Mouse (Mus musculus): ENCODE measurements at regions not wholly inside any gene's neighbourhood (a gene's known extent, or its start where the extent isn't known, plus 50 kb on each side); places are given as distances from the start of the nearest gene placed in this dataset.

DNA sequence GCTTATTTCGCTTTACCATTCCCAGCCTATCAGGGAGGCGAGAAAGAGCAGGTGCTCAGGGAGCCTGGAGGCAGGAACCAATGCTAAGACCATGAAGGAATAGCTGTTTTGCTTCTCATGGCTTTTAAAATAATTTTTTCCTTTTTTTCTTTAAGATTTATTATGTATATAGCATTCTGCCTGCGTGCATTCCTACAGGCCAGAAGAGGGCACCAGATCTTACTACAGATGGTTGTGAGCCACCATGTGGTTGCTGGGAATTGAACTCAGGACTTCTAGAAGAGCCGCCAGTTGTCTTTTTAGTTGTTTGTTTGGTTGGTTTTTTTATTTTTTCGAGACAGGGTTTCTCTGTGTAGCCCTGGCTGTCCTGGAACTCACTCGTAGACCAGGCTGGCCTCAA is 113.6 kb upstream of the Armc2 start:
- Histone ChIP-seq H3K4me1 (no peaks in the 10 kb centered on the region), H3K4me2 (replicated peaks) (no peak overlapping the region), H3K36me3 (no peaks in the 10 kb centered on the region), H3K27ac (no peak overlapping the region), H3K9me3 (replicated peaks) (no peaks in the 10 kb centered on the region), H3K9ac (no peak overlapping the region), H3K27me3 (no peaks in the 10 kb centered on the region), H3K4me3 (no peak overlapping the region)
- WGBS: 93% methylated on average over 6 of the region's 6 CpGs
- ATAC-seq (ENCODE audit: low FRiP score): no peak

DNA sequence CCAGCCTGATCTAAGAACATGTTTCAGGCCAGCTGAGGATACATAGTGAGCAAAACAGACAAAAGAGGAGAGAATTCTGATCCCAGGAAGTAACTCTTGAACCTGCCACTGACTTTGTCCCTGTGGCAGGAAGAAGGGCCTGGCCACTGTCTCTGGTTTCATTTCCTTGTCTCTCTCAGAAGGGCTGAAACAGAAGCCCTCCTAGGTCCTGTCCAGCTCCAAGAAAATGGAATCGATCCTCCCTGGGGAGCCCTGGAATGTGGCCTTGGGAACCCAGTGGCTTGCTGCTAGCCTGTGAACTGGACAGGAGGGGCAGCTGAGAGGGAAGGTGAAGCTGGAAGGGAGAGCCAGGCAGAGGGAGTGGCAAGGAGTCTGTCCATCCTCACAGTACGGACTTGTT is 113.1 kb upstream of the Armc2 start:
- no peak overlapping the region for H3K9ac ChIP-seq
- ATAC-seq (ENCODE audit: low FRiP score): no peak
- H3K4me2 ChIP-seq (replicated peaks): no peak overlapping the region
- H3K4me1 ChIP-seq: no peaks in the 10 kb centered on the region
- 55% methylated on average over 2 of the region's 2 CpGs for WGBS
- H3K36me3 ChIP-seq: no peaks in the 10 kb centered on the region
- H3K9me3 ChIP-seq (replicated peaks): no peaks in the 10 kb centered on the region
- H3K4me3 ChIP-seq: no peak overlapping the region
- H3K27ac ChIP-seq: no peak overlapping the region
- no peaks in the 10 kb centered on the region for H3K27me3 ChIP-seq

DNA sequence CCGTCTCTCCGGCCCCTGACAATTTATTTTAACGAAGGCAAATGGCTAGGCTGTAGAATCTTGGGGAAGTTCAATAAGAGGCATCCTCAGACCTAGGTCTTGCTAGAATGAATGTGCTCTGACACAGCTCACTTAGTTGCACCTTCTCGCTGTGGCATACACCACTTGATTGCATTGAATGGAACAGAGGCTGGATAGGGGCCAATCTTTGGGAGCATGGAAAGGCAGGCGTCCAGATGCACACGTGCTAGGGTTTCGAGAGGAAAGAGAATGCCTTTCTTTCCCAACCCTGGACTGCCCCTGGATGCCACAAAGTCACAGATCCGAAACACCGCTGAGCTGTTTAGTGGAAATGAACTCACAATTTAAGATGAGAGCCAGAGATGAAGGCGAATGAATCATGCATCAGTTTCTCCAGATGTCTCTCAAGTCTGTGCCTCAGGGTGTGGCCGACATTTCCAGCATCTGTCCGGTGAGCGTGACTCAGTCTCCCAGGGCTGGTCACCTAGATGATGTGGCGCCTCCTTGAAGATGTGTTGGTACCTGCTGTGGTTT is 109.7 kb upstream of the Armc2 start:
- no peaks in the 10 kb centered on the region for H3K27me3 ChIP-seq
- ATAC-seq (ENCODE audit: low FRiP score): no peak
- H3K9ac ChIP-seq: no peak overlapping the region
- no peaks in the 10 kb centered on the region for H3K9me3 ChIP-seq (replicated peaks)
- no peaks in the 10 kb centered on the region for H3K4me1 ChIP-seq
- no peaks in the 10 kb centered on the region for H3K36me3 ChIP-seq
- no peak overlapping the region for H3K4me2 ChIP-seq (replicated peaks)
- H3K4me3 ChIP-seq: no peak overlapping the region
- 90% methylated on average over 14 of the region's 14 CpGs for WGBS
- no peak overlapping the region for H3K27ac ChIP-seq

DNA sequence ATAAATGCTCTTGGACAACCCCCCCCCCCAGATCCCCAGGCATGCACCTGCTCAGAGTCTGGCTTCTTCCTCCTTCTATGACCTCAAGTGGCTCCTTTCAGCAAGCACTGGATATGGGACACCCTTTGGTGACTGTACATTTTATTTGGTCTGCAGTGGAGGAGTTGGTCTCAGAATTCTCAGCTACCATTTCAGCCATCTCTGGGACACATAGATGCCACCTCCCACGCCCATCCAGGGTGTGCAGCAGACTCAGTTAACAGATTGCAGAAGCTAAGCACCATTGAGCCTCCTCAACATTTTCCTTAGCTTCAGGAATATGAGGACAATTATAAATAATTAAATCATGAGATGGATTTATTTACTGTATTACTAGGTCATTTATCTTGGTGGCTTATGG is 108.6 kb upstream of the Armc2 start:
- H3K4me3 ChIP-seq: no peak overlapping the region
- H3K4me2 ChIP-seq (replicated peaks): no peak overlapping the region
- H3K27ac ChIP-seq: no peak overlapping the region
- H3K27me3 ChIP-seq: no peaks in the 10 kb centered on the region
- no peaks in the 10 kb centered on the region for H3K36me3 ChIP-seq
- no peak for ATAC-seq (ENCODE audit: low FRiP score)
- WGBS: 76% methylated on average over 1 of the region's 1 CpGs
- no peaks in the 10 kb centered on the region for H3K4me1 ChIP-seq
- H3K9me3 ChIP-seq (replicated peaks): no peaks in the 10 kb centered on the region
- no peak overlapping the region for H3K9ac ChIP-seq

DNA sequence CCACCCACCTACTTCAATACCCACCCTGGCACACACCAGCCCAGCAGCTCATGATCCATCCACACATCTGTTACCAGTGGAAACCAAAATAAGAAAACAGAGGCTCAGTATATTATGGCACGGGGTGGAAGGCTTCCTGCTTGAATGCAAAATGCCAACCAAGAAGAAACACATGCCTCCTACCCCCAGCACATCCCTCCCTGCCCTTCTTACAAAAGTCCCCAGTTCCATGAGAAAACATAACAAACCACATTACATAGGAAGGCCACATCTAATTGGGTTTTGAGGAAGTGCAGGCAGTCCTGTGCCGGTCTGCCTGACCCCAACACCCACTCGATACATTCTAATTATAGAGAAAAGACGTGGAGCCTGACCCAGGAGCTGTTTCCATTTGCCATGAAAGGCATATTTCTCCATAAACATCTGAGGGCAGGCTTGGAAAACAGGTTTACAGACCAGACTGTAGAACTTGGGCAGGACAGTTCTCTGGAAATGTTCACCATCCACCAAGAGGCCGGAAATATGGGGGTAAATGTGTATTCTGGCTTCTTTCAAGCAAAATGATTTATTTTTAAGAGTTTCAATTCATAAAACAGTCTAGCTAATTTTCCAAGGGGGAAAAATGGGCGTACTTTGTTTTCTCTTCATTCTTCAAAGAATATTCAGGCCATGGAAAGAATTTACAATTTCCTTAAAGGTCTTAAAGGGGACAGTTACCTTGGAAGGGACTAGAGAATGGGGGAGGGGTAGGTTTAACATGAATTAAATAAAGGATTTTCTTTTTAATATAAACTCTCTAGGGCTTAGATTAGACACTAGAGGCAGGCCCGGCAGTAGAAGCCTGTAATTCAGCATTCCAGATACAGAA is 104.8 kb upstream of the Armc2 start:
- Histone ChIP-seq H3K9me3 (replicated peaks) (no peaks in the 10 kb centered on the region), H3K27ac (no peak overlapping the region), H3K4me2 (replicated peaks) (no peak overlapping the region), H3K36me3 (no peaks in the 10 kb centered on the region), H3K4me1 (peaks cover 2% of the 10 kb centered on the region; the same call in 1 of the 2 replicates), H3K27me3 (no peaks in the 10 kb centered on the region), H3K9ac (no peak overlapping the region), H3K4me3 (no peak overlapping the region)
- ATAC-seq (ENCODE audit: low FRiP score): no peak
- WGBS: 74% methylated on average over 7 of the region's 7 CpGs

DNA sequence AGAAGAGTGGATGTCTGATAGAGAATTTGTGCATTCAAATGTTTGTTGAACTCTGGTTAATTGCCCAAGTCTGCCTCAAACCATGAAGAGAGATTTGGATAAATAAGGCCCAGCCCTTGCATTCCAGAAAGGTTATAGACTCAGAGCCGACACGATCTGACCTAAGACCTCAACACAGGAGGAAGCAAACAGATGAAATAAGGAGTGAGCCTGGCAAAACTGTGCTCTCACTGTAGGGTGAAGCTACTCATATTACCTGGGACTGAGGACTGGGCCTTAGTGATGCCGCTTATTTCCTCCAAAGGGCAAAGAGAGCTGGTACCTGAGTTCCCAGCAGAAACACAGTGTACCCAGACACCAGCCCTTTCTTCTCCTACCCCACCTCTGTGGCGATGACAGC is 103.7 kb upstream of the Armc2 start:
- no peaks in the 10 kb centered on the region for H3K9me3 ChIP-seq (replicated peaks)
- H3K4me3 ChIP-seq: no peak overlapping the region
- 68% methylated on average over 4 of the region's 4 CpGs for WGBS
- H3K27ac ChIP-seq: no peak overlapping the region
- H3K27me3 ChIP-seq: no peaks in the 10 kb centered on the region
- H3K9ac ChIP-seq: no peak overlapping the region
- no peak for ATAC-seq (ENCODE audit: low FRiP score)
- H3K4me1 ChIP-seq: peaks cover 2% of the 10 kb centered on the region; the same call in 1 of the 2 replicates
- H3K36me3 ChIP-seq: no peaks in the 10 kb centered on the region
- no peak overlapping the region for H3K4me2 ChIP-seq (replicated peaks)

DNA sequence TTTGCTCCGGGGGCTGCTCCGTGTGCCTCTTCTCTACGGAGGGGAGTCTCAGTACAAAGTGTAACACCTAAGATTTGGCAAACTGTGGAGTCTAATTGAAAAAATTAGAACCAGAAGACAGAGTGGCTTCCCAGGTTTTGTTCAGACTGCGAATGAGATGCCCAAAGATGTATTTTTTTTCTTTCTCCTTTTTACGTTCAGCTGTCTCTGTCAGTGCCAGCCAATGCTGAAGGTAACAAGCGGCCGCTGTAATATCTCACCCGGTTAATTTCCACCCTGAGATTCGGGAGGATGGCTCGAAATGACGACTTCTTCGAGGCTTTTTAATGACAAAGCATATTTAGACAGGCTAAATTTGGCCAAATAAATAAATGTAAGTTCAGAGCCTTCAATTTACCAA is 101.1 kb upstream of the Armc2 start:
- H3K27ac ChIP-seq: no peak overlapping the region
- WGBS: 80% methylated on average over 12 of the region's 12 CpGs
- ATAC-seq (ENCODE audit: low FRiP score): no peak
- H3K9ac ChIP-seq: no peak overlapping the region
- H3K9me3 ChIP-seq (replicated peaks): no peaks in the 10 kb centered on the region
- H3K4me2 ChIP-seq (replicated peaks): no peak overlapping the region
- H3K27me3 ChIP-seq: no peaks in the 10 kb centered on the region
- peaks cover 2% of the 10 kb centered on the region; the same call in 1 of the 2 replicates for H3K4me1 ChIP-seq
- no peak overlapping the region for H3K4me3 ChIP-seq
- no peaks in the 10 kb centered on the region for H3K36me3 ChIP-seq

DNA sequence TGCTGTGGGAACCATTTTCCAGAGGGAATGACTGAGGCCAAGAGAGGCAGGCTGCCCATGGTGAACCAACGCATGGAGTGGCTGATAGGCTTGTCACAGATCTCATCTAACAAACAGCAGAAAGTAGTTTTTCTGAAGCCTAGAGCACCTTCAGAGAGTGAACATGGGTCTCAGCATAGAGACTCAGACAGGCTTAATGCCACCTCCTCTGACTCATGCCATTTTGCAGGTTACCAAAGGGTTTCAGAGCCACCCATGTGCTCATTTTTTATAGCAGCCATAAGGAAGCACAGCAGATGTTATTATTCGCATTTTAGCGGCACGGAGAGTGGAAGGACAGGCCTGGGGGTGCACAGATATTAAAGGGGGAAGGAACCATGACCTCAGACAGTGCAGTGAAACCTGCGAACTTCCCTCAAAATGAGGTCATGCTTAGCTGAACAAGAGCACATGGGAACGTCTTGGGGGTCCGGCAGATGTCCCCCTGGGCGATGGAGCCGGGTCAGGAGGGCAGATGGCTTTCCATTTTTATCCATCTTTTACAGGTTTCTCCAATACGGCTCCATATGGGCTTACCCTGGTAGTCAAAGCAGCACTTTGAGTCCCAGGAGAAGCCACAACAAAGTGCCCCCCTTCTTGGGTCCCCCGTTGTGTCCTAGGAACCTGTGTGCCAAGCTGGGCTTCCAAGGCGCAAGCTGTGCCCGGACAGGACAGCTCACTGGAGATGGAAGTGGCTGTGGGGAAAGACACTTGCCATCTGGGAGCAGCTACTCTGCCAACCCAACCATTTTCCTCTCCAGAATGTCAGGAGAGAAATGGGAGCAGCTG is 100.3 kb upstream of the Armc2 start:
- Histone ChIP-seq H3K4me2 (replicated peaks) (no peak overlapping the region), H3K9ac (no peak overlapping the region), H3K36me3 (no peaks in the 10 kb centered on the region), H3K27me3 (no peaks in the 10 kb centered on the region), H3K9me3 (replicated peaks) (no peaks in the 10 kb centered on the region), H3K4me3 (no peak overlapping the region), H3K4me1 (peaks cover 2% of the 10 kb centered on the region; the same call in 1 of the 2 replicates), H3K27ac (no peak overlapping the region; the same call in 1 of the 2 replicates)
- ATAC-seq (ENCODE audit: low FRiP score): no peak
- WGBS: 78% methylated on average over 13 of the region's 13 CpGs

DNA sequence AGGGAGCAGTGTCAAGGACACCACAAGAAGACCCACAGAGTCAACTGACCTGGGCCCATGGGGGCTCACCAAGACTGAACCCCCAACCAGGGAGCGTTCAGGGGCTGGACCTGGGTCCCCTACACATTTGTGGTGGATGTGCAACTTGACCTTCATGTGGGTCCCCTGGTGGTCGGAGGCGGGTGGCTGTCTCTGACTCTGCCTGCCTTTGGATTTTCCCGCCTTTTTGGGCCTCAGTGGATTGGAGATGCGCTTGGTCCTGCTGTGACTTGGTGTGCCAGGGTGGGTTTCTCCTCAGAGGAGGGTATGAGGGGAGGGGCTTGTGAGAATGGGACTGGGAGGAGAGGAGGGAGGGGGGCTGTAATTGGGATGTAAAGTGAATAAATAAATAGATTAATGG is 99.3 kb upstream of the Armc2 start:
- Histone ChIP-seq H3K27me3 (no peaks in the 10 kb centered on the region), H3K27ac (no peak overlapping the region), H3K9me3 (replicated peaks) (0 out of 2 replicates have a peak, but pooled peaks cover 5% of the 10 kb centered on the region), H3K4me2 (replicated peaks) (no peak overlapping the region), H3K4me1 (peaks cover 2% of the 10 kb centered on the region; the same call in 1 of the 2 replicates), H3K9ac (no peak overlapping the region), H3K4me3 (no peak overlapping the region), H3K36me3 (no peaks in the 10 kb centered on the region)
- no peak for ATAC-seq (ENCODE audit: low FRiP score)
- WGBS: 92% methylated on average over 5 of the region's 5 CpGs

DNA sequence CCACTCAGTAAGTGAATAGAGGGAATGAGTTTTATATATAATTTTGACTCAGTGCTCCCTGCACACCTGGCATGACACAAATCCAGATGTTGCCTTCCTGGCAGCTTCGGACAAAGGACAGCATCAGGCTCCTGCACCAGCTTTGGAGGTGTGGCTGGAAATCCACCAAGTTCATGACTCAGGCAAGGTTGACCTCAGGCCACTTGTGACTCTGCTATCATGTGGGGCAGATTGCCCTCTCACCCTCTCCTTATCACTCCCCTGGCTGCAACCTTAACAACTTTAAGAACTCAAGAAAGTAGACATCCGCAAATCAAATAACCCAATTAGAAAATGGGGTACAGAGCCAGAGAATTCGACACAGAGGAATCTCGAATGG is 97.7 kb upstream of the Armc2 start:
- no peaks in the 10 kb centered on the region for H3K27me3 ChIP-seq
- no peak for ATAC-seq (ENCODE audit: low FRiP score)
- no peak overlapping the region for H3K27ac ChIP-seq
- WGBS: 93% methylated on average over 4 of the region's 4 CpGs
- 0 out of 2 replicates have a peak, but pooled peaks cover 5% of the 10 kb centered on the region for H3K9me3 ChIP-seq (replicated peaks)
- H3K4me2 ChIP-seq (replicated peaks): no peak overlapping the region
- no peak overlapping the region for H3K4me3 ChIP-seq
- H3K9ac ChIP-seq: no peak overlapping the region
- H3K4me1 ChIP-seq: peaks cover 2% of the 10 kb centered on the region; the same call in 1 of the 2 replicates
- no peaks in the 10 kb centered on the region for H3K36me3 ChIP-seq

DNA sequence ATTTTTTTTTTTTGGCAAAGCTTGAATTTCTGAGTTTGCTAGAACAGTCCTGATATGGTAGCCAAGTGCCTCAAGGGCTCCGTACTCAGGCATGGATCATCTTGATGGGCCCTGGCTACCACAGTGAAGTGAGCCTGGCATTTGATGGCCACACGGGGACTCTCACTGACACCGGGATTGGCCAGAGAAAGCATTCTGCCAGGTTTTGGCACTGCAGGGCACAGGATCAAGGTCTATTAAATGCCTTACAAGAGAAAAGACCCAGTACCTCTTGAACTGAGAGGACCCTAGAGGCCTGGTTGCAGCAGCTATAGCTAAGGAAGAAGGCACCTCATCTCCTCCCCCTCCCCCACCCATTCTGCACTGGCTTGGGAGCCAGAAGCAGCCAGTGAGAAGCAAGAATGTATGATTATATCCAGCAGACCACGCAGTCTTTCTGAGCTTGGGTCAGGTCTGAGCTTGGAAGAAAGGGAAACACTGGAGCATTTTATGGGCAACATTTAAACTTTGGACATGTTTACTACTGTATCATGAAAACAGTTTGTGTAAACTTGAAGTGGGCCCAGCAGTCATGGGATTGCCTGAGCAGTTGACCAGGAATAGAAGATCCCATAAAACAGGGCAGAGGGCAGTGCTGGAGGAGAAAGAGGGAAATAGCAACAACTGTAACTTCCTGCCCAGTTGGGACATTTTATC is 97.1 kb upstream of the Armc2 start:
- Histone ChIP-seq H3K4me3 (no peak overlapping the region), H3K27me3 (no peaks in the 10 kb centered on the region), H3K4me2 (replicated peaks) (no peak overlapping the region), H3K27ac (no peak overlapping the region), H3K4me1 (peaks cover 2% of the 10 kb centered on the region; the same call in 1 of the 2 replicates), H3K9me3 (replicated peaks) (0 out of 2 replicates have a peak, but pooled peaks cover 5% of the 10 kb centered on the region), H3K9ac (no peak overlapping the region), H3K36me3 (no peaks in the 10 kb centered on the region)
- ATAC-seq (ENCODE audit: low FRiP score): no peak
- 92% methylated on average over 4 of the region's 4 CpGs for WGBS

DNA sequence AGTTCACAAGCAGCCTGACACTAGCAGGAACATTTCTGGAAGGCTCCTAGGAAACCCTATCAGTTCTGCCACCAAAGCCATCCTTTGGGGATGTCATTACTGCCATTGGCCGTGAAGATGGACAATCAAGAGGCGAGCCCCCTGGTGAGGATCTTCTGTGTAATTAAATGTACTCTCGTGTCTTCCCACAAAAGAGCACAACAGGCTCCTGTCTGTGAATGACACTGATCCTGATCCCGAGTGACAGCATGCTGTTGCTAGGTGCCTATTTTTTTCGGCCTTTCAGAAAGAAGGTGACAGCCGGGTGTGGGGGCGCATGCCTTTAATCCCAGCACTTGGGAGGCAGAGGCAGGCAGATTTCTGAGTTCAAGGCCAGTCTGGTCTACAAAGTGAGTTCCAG is 92.5 kb upstream of the Armc2 start:
- H3K9me3 ChIP-seq (replicated peaks): 0 out of 2 replicates have a peak, but pooled peaks cover 5% of the 10 kb centered on the region
- peaks cover 5% of the 10 kb centered on the region for H3K4me1 ChIP-seq
- no peak overlapping the region for H3K4me3 ChIP-seq
- H3K27ac ChIP-seq: no peak overlapping the region
- no peak for ATAC-seq (ENCODE audit: low FRiP score)
- H3K36me3 ChIP-seq: no peaks in the 10 kb centered on the region
- no peaks in the 10 kb centered on the region for H3K27me3 ChIP-seq
- no peak overlapping the region for H3K9ac ChIP-seq
- 51% methylated on average over 7 of the region's 7 CpGs for WGBS
- H3K4me2 ChIP-seq (replicated peaks): no peak overlapping the region
